Mouse (Mus musculus): ENCODE results near the gene Zmynd8. TPM values are rescaled to one million over a fixed set of nuclear protein-coding genes. Genes with fewer than 3 reads are reported as not detected.

The Zmynd8 gene
- polyA plus RNA-seq, 1 experiment = 20.7 TPM

DNA sequence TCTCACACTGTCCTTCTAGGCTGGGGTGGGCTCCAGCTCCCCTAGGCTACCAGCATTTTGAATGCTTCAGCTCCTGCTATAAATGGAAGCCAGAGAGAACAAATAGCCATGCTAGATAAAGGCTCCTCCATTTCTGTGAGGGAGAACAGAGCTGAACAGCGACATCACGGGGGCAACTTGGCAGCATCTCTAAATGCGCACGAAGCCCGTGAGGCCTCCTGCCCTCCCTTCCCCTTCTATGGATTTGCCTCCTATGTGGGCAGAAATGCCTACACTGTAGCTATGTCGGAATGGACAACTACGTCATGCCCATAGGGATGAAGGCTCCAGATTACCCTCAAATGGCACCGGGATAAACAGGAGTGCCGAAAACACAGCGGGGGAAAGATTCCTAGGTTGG lies 81.4 kb downstream of the Zmynd8 start:
- no peak overlapping the region for H3ac ChIP-seq (ENCODE audit: control insufficient read depth, insufficient read length, low read depth)
- no peaks in the 10 kb centered on the region for H3K27me3 ChIP-seq (ENCODE audit: control insufficient read depth, insufficient read depth, insufficient read length)
- no peaks in the 10 kb centered on the region for H3K79me3 ChIP-seq (ENCODE audit: low read depth)
- H3K36me3 ChIP-seq (ENCODE audit: control insufficient read depth, insufficient read depth) = peaks cover 60% of the 10 kb centered on the region
- H3K4me3 ChIP-seq (ENCODE audit: insufficient read depth, poor library complexity, severe bottlenecking) = no peak overlapping the region
- H3K79me2 ChIP-seq (ENCODE audit: control insufficient read depth, insufficient read depth) = peaks cover 4% of the 10 kb centered on the region
- TF ChIP-seq MYOD1 (IDR thresholded peaks at IDR 0.05; ENCODE audit: control insufficient read depth, insufficient read length, low read depth) (no peak), USF1 (IDR thresholded peaks at IDR 0.05; ENCODE audit: low read depth) (no peak), FOSL1 (IDR thresholded peaks at IDR 0.05; ENCODE audit: insufficient read depth, low read length, poor library complexity, severe bottlenecking) (no peak), MYOG (IDR thresholded peaks at IDR 0.05; ENCODE audit: control insufficient read depth, extremely low read depth, insufficient read length) (no peak), CEBPB (IDR thresholded peaks at IDR 0.05; ENCODE audit: low read depth) (no peak), MAX (IDR thresholded peaks at IDR 0.05) (no peak), CTCF (IDR thresholded peaks at IDR 0.05; ENCODE audit: control insufficient read depth, insufficient read depth, insufficient read length) (no peak)

DNA sequence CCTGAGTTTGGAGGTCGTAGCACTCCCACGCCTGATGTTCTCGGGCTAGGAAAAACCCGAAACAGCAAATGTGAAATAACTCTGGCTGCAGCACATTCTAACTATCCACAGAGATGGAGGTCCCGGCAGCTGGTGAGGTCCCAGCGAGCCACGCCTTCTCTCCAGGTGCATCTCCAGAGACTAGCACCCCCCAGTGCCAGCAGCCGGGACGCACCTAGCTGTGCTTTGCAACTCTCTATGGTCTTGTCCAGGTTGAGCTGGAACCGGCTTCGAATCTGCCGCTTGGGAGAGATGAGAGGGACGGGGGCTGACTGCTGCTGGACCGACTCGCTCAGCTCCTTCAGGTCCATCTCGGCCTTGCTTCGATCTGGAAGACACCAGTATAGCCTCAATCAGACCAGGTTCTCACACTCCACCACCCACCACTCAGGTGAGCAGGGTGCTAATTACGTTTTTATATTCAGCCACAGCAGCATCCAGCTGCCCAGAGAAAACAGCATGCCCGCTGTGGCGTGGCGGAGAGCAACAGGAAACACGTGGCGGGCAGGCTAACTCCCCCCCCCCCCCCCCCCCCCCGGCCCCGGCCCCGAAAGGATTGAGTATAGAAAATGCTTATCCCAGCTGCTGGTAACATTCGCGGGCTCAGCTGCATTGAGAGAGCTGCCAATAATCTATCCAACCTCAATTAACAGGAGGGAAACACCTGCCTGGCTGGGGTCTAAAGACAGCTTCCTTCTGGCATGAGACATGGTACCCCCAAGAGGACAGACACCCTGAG lies 83.5 kb downstream of the Zmynd8 start:
- no peaks in the 10 kb centered on the region for H3K27me3 ChIP-seq (ENCODE audit: control insufficient read depth, insufficient read depth, insufficient read length)
- no peaks in the 10 kb centered on the region for H3K79me3 ChIP-seq (ENCODE audit: low read depth)
- no peak for TF ChIP-seq MYOD1 (IDR thresholded peaks at IDR 0.05; ENCODE audit: control insufficient read depth, insufficient read length, low read depth)
- TF ChIP-seq CEBPB (IDR thresholded peaks at IDR 0.05; ENCODE audit: low read depth) = no peak
- no peak for TF ChIP-seq USF1 (IDR thresholded peaks at IDR 0.05; ENCODE audit: low read depth)
- TF ChIP-seq CTCF (IDR thresholded peaks at IDR 0.05; ENCODE audit: control insufficient read depth, insufficient read depth, insufficient read length) = no peak
- no peak for TF ChIP-seq MAX (IDR thresholded peaks at IDR 0.05)
- no peak for TF ChIP-seq FOSL1 (IDR thresholded peaks at IDR 0.05; ENCODE audit: insufficient read depth, low read length, poor library complexity, severe bottlenecking)
- TF ChIP-seq MYOG (IDR thresholded peaks at IDR 0.05; ENCODE audit: control insufficient read depth, extremely low read depth, insufficient read length) = no peak
- H3K79me2 ChIP-seq (ENCODE audit: control insufficient read depth, insufficient read depth) = peaks cover 4% of the 10 kb centered on the region
- H3ac ChIP-seq (ENCODE audit: control insufficient read depth, insufficient read length, low read depth) = no peak overlapping the region
- H3K36me3 ChIP-seq (ENCODE audit: control insufficient read depth, insufficient read depth) = peaks cover 56% of the 10 kb centered on the region
- no peak overlapping the region for H3K4me3 ChIP-seq (ENCODE audit: insufficient read depth, poor library complexity, severe bottlenecking)

DNA sequence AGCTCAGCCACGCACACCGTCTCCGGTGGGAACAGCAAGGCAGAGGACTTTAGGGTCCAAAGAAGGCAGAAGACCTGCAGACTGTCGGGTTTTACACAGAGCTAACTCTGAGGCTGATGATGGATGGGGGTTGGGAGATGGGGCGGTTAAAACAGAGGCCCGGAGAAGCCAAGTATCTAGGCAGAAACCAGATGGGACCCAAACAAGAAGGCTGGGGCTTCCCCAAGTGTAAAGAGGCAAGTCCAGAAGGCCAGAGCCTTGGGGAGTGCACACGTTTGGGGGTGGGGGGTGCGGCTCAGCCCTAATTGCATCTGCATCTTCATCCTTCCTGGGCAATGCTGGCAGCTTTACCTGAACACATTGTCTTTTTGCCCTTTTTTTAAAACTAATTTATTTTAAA lies 85.9 kb downstream of the Zmynd8 start:
- H3K27me3 ChIP-seq (ENCODE audit: control insufficient read depth, insufficient read depth, insufficient read length) = no peaks in the 10 kb centered on the region
- peaks cover 58% of the 10 kb centered on the region for H3K36me3 ChIP-seq (ENCODE audit: control insufficient read depth, insufficient read depth)
- no peak overlapping the region for H3ac ChIP-seq (ENCODE audit: control insufficient read depth, insufficient read length, low read depth)
- no peaks in the 10 kb centered on the region for H3K79me2 ChIP-seq (ENCODE audit: control insufficient read depth, insufficient read depth)
- TF ChIP-seq CTCF (IDR thresholded peaks at IDR 0.05; ENCODE audit: control insufficient read depth, insufficient read depth, insufficient read length) (no peak), CEBPB (IDR thresholded peaks at IDR 0.05; ENCODE audit: low read depth) (no peak), MYOG (IDR thresholded peaks at IDR 0.05; ENCODE audit: control insufficient read depth, extremely low read depth, insufficient read length) (no peak), MAX (IDR thresholded peaks at IDR 0.05) (no peak), FOSL1 (IDR thresholded peaks at IDR 0.05; ENCODE audit: insufficient read depth, low read length, poor library complexity, severe bottlenecking) (no peak), MYOD1 (IDR thresholded peaks at IDR 0.05; ENCODE audit: control insufficient read depth, insufficient read length, low read depth) (no peak), USF1 (IDR thresholded peaks at IDR 0.05; ENCODE audit: low read depth) (no peak)
- H3K4me3 ChIP-seq (ENCODE audit: insufficient read depth, poor library complexity, severe bottlenecking) = no peak overlapping the region
- H3K79me3 ChIP-seq (ENCODE audit: low read depth) = no peaks in the 10 kb centered on the region

DNA sequence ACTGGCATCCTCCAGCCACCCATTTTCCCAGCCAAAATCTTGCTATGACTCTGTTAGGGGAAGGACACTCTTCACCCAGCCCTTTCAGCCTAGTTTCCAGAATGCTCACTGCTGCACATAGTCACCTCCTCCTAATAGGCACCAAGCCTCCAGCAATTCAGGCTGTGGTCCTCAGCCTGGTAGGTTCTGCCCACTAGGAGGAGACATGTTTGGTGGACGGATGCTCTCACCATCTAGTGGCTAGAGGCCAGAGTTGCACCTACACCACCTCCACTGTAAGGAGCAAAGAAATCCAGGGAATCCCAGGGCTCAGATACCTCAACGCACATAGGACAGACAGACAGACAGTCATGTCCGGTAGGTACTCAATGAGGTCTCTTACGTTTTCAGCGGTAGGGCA lies 87.3 kb downstream of the Zmynd8 start:
- TF ChIP-seq CTCF (IDR thresholded peaks at IDR 0.05; ENCODE audit: control insufficient read depth, insufficient read depth, insufficient read length) = peak; percentile 26
- no peak for TF ChIP-seq USF1 (IDR thresholded peaks at IDR 0.05; ENCODE audit: low read depth)
- TF ChIP-seq CEBPB (IDR thresholded peaks at IDR 0.05; ENCODE audit: low read depth) = no peak
- no peak for TF ChIP-seq MYOD1 (IDR thresholded peaks at IDR 0.05; ENCODE audit: control insufficient read depth, insufficient read length, low read depth)
- no peak for TF ChIP-seq FOSL1 (IDR thresholded peaks at IDR 0.05; ENCODE audit: insufficient read depth, low read length, poor library complexity, severe bottlenecking)
- TF ChIP-seq MYOG (IDR thresholded peaks at IDR 0.05; ENCODE audit: control insufficient read depth, extremely low read depth, insufficient read length) = no peak
- TF ChIP-seq MAX (IDR thresholded peaks at IDR 0.05) = no peak
- Histone ChIP-seq H3K79me3 (ENCODE audit: low read depth) (no peaks in the 10 kb centered on the region), H3ac (ENCODE audit: control insufficient read depth, insufficient read length, low read depth) (no peak overlapping the region), H3K79me2 (ENCODE audit: control insufficient read depth, insufficient read depth) (no peaks in the 10 kb centered on the region), H3K27me3 (ENCODE audit: control insufficient read depth, insufficient read depth, insufficient read length) (no peaks in the 10 kb centered on the region), H3K36me3 (ENCODE audit: control insufficient read depth, insufficient read depth) (peaks cover 54% of the 10 kb centered on the region), H3K4me3 (ENCODE audit: insufficient read depth, poor library complexity, severe bottlenecking) (no peak overlapping the region)

DNA sequence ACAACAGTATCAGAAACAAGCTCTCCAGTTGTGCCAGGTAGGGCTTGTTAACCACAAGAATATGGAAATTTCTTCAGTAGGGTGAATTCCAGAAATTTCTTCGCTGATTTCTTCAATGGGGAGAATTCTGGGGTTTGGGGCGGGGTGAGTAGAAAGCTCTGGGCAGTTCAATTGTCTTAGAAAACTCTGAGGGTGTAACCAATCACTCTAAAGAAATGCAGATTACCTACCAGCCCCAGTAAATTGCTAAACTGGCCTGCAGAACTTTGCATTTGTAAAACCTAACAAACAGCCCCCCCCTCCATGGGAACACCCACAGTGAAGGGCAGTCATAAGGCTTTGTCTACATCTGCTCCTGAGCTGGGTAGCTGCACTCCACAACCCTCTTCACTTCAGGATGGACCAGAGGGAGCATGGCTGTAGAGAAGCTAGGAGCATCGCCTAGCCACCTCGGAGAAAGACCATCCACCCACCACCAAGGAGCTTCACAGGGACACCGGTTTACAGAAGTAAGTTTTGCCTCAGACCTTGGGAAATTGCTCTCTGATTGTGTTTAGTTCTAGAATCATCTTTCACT lies 88.8 kb downstream of the Zmynd8 start:
- Histone ChIP-seq H3K4me3 (ENCODE audit: insufficient read depth, poor library complexity, severe bottlenecking) (no peak overlapping the region), H3ac (ENCODE audit: control insufficient read depth, insufficient read length, low read depth) (no peak overlapping the region), H3K79me3 (ENCODE audit: low read depth) (no peaks in the 10 kb centered on the region), H3K79me2 (ENCODE audit: control insufficient read depth, insufficient read depth) (no peaks in the 10 kb centered on the region), H3K27me3 (ENCODE audit: control insufficient read depth, insufficient read depth, insufficient read length) (no peaks in the 10 kb centered on the region), H3K36me3 (ENCODE audit: control insufficient read depth, insufficient read depth) (peaks cover 45% of the 10 kb centered on the region)
- TF ChIP-seq MAX (IDR thresholded peaks at IDR 0.05) (no peak), MYOG (IDR thresholded peaks at IDR 0.05; ENCODE audit: control insufficient read depth, extremely low read depth, insufficient read length) (no peak), CTCF (IDR thresholded peaks at IDR 0.05; ENCODE audit: control insufficient read depth, insufficient read depth, insufficient read length) (no peak), USF1 (IDR thresholded peaks at IDR 0.05; ENCODE audit: low read depth) (no peak), FOSL1 (IDR thresholded peaks at IDR 0.05; ENCODE audit: insufficient read depth, low read length, poor library complexity, severe bottlenecking) (no peak), CEBPB (IDR thresholded peaks at IDR 0.05; ENCODE audit: low read depth) (no peak), MYOD1 (IDR thresholded peaks at IDR 0.05; ENCODE audit: control insufficient read depth, insufficient read length, low read depth) (no peak)
